In the genomic region with DNA sequence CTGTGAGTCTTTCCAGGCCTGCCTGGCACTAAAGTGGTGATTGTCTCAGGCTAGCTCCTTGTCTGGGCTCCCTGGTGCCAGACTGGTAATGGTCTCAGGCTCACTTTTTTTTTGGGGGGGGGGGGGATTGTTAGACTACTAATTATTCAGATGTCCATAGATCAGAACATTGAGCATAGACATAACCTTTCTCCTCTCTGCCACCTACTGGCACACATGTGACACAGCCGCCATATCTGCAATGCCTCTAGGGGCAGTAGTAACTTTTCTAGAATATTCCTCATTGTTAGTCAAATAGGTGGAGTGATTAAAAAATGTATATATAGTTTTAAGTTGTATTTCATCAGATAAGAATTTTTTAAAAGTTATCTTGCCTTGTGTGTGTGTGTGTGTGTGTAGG, we compare ENCODE assay signal across 8 mouse cellular contexts. TPM values are rescaled to one million over a fixed set of nuclear protein-coding genes. Genes with fewer than 3 reads are reported as not detected.
DNase-seq lines count a peak whose midpoint lies in the region; ATAC-seq lines count a peak whose summit lies in the region.

No protein-coding gene starts in this region.

- no peaks in the 10 kb centered on the region for H3K9me3 ChIP-seq in hindbrain, embryonic 14.5 days (ENCODE audit: control insufficient read depth, low read length)
- H3K9me3 ChIP-seq in hindbrain, embryonic 13.5 days, result no peaks in the 10 kb centered on the region
- no peaks in the 10 kb centered on the region for H3K9me3 ChIP-seq in forebrain, embryonic 13.5 days (replicated peaks)

- peak; percentile 33 for DNase-seq in hindbrain, embryonic 14.5 days (ENCODE audit: low spot score)
- DNase-seq in 416B (ENCODE audit: low read depth), result peak; percentile 75
- peak; percentile 31 for DNase-seq in Muller cell, postnatal 12 days (ENCODE audit: inconsistent ontology term)
- DNase-seq in cerebellum, postnatal 25 days, result peak; percentile 62 to 75
- DNase-seq in kidney, adult 8-10 months, result peak; percentile 58 to 62

- H3K9ac ChIP-seq in hindbrain, embryonic 14.5 days, result no peak overlapping the region
- no peak overlapping the region for H3K9ac ChIP-seq in hindbrain, embryonic 13.5 days
- no peak overlapping the region for H3K9ac ChIP-seq in forebrain, embryonic 13.5 days

- H3K4me1 ChIP-seq in hindbrain, embryonic 14.5 days (replicated peaks; ENCODE audit: control insufficient read depth, insufficient read depth, low read length), result peaks cover 14% of the 10 kb centered on the region
- peaks cover 20% of the 10 kb centered on the region for H3K4me1 ChIP-seq in hindbrain, embryonic 13.5 days (replicated peaks)
- 0 out of 2 replicates have a peak, but pooled peaks cover 5% of the 10 kb centered on the region for H3K4me1 ChIP-seq in forebrain, embryonic 13.5 days

- H3K4me3 ChIP-seq in hindbrain, embryonic 14.5 days (replicated peaks; ENCODE audit: low read length), result no peak overlapping the region
- no peak overlapping the region for H3K4me3 ChIP-seq in hindbrain, embryonic 13.5 days
- H3K4me3 ChIP-seq in forebrain, embryonic 13.5 days, result no peak overlapping the region

- no peak overlapping the region for H3K27ac ChIP-seq in hindbrain, embryonic 14.5 days
- H3K27ac ChIP-seq in hindbrain, embryonic 13.5 days, result no peak overlapping the region
- H3K27ac ChIP-seq in forebrain, embryonic 13.5 days, result no peak overlapping the region

- H3K27me3 ChIP-seq in hindbrain, embryonic 14.5 days (ENCODE audit: control insufficient read depth, insufficient read depth, low read length), result no peaks in the 10 kb centered on the region
- H3K27me3 ChIP-seq in hindbrain, embryonic 13.5 days, result no peaks in the 10 kb centered on the region
- no peaks in the 10 kb centered on the region for H3K27me3 ChIP-seq in forebrain, embryonic 13.5 days

- H3K36me3 ChIP-seq in hindbrain, embryonic 14.5 days (replicated peaks; ENCODE audit: control insufficient read depth, insufficient read depth), result no peaks in the 10 kb centered on the region
- no peaks in the 10 kb centered on the region for H3K36me3 ChIP-seq in hindbrain, embryonic 13.5 days
- peaks cover 5% of the 10 kb centered on the region for H3K36me3 ChIP-seq in forebrain, embryonic 13.5 days (ENCODE audit: poor library complexity, severe bottlenecking)

- no peak; the same call in 1 of the 2 replicates for ATAC-seq in hindbrain, embryonic 14.5 days (ENCODE audit: low FRiP score)
- ATAC-seq in hindbrain, embryonic 13.5 days (ENCODE audit: low FRiP score), result no peak
- ATAC-seq in megakaryocyte-erythroid progenitor cell, adult 5-6 weeks (replicated peaks; ENCODE audit: low FRiP score, low TSS enrichment, poor library complexity, severe bottlenecking), result peak; percentile 90
- no peak for ATAC-seq in forebrain, embryonic 13.5 days

- no peak overlapping the region for H3K4me2 ChIP-seq in hindbrain, embryonic 14.5 days (replicated peaks)
- H3K4me2 ChIP-seq in hindbrain, embryonic 13.5 days, result no peak overlapping the region
- no peak overlapping the region for H3K4me2 ChIP-seq in forebrain, embryonic 13.5 days

- WGBS in hindbrain, embryonic 14.5 days, result 87% methylated on average over 1 of the region's 1 CpGs
- WGBS in hindbrain, embryonic 13.5 days, result 79% methylated on average over 1 of the region's 1 CpGs
- WGBS in forebrain, embryonic 13.5 days, result 88% methylated on average over 1 of the region's 1 CpGs

RNA-seq across cellular contexts. Expression of a gene that starts 53.3 kb away (rescaled TPM):
- 21.6 and 21.7 TPM in 2 replicates for polyA plus RNA-seq in hindbrain, embryonic 14.5 days (2014; fragmentation: Nextera tagmentation; extraction: Ambion mirVana)
- 15.1 and 15.9 TPM in 2 replicates for polyA plus RNA-seq in hindbrain, embryonic 13.5 days (2015; fragmentation: Nextera tagmentation; extraction: Ambion mirVana)
- 4.8 and 9.6 TPM in 2 replicates for total RNA-seq in megakaryocyte-erythroid progenitor cell, adult 5-6 weeks (2014; fragmentation: Nextera tagmentation)
- total RNA-seq in megakaryocyte-erythroid progenitor cell, adult 5-6 weeks (2017), result 2.7 and 4.5 TPM in 2 replicates
- 13.0 and 13.4 TPM in 2 replicates for polyA plus RNA-seq in forebrain, embryonic 13.5 days (2015; fragmentation: Nextera tagmentation; extraction: Ambion mirVana)

RNA-seq across cellular contexts. Expression of a gene that starts 58.8 kb away (rescaled TPM):
- polyA plus RNA-seq in hindbrain, embryonic 14.5 days (2014; fragmentation: Nextera tagmentation; extraction: Ambion mirVana), result 2.9 and 3.4 TPM in 2 replicates
- polyA plus RNA-seq in hindbrain, embryonic 13.5 days (2015; fragmentation: Nextera tagmentation; extraction: Ambion mirVana), result 3.6 and 4.4 TPM in 2 replicates
- not detected in 2 replicates for total RNA-seq in megakaryocyte-erythroid progenitor cell, adult 5-6 weeks (2014; fragmentation: Nextera tagmentation)
- total RNA-seq in megakaryocyte-erythroid progenitor cell, adult 5-6 weeks (2017), result 3.8 TPM in 1 of 2 replicates, not detected in the other
- polyA plus RNA-seq in forebrain, embryonic 13.5 days (2015; fragmentation: Nextera tagmentation; extraction: Ambion mirVana), result 2.6 and 3.5 TPM in 2 replicates

RNA-seq across cellular contexts. Expression of a gene that starts 58.9 kb away (rescaled TPM):
- polyA plus RNA-seq in hindbrain, embryonic 14.5 days (2014; fragmentation: Nextera tagmentation; extraction: Ambion mirVana), result 6.8 and 9.4 TPM in 2 replicates
- 7.6 and 8.2 TPM in 2 replicates for polyA plus RNA-seq in hindbrain, embryonic 13.5 days (2015; fragmentation: Nextera tagmentation; extraction: Ambion mirVana)
- total RNA-seq in megakaryocyte-erythroid progenitor cell, adult 5-6 weeks (2014; fragmentation: Nextera tagmentation), result 11.6 and 16.1 TPM in 2 replicates
- 3.5 and 12.6 TPM in 2 replicates for total RNA-seq in megakaryocyte-erythroid progenitor cell, adult 5-6 weeks (2017)
- 6.0 and 7.1 TPM in 2 replicates for polyA plus RNA-seq in forebrain, embryonic 13.5 days (2015; fragmentation: Nextera tagmentation; extraction: Ambion mirVana)
